Mouse (Mus musculus): ENCODE measurements around the gene Tti1. TPM values are rescaled to one million over a fixed set of nuclear protein-coding genes. Genes with fewer than 3 reads are reported as not detected.

The Tti1 gene
- polyA plus RNA-seq, 2 experiments from 2014 or later = 22.3 to 26.4 TPM

DNA sequence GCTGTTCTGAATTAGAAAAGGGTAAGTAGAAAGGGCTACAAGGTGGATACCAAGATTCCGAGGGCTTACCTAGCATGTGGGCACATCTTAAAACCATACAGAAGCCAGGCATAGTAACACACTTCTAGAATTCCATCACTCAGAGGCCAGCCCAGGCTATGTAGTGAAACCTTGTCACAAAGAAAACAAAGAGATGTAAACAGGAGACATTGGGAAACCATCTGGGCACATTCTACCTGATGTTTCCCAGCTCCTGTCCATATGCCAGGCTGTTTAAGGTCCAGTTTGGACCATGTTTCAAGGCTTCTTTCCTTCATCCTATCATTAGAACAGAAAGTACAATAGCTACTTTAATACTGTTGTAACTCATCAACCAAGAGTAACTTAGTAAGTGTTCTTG, 9.3 kb upstream of the Tti1 start:
- ATAC-seq = no peak

DNA sequence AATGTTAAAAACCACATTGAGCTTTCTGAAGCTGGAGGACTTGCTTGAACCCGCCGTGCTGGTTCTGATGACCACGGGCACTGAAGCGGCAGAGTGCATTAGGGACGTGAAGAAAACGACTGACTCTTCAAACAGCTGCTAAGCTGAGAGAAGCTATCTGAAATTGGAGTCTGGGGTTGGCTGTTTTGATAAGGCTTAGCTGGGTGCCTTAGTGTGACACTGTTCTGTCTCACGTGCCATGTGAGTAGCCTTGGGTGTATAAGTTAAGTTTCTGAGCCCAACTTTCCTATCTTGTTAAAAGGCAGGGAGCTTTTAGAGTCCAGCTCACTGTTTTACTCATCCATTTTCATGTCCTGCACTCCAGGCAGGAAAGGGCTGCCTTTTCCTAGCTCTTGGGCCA, 8.7 kb upstream of the Tti1 start:
- ATAC-seq = no peak

DNA sequence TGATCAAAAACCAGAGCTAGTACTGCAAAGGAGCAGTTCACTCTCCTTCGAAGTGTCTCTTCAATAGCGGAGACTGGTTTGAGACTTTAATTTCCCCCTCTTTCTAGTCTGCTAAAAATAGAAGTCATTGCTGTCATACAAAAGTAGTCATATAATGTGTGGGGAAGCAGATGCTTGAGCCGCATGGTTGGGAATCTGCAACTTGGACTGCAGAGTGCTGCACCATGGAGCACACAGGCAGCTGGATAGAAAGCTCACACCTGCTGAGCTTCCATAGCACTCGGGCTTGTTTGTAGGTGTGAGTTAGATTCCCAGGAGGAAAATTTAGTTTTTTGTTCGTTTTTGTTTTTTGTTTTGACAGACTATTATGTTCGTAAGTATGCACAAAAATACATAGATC, 8.2 kb upstream of the Tti1 start:
- ATAC-seq = no peak

DNA sequence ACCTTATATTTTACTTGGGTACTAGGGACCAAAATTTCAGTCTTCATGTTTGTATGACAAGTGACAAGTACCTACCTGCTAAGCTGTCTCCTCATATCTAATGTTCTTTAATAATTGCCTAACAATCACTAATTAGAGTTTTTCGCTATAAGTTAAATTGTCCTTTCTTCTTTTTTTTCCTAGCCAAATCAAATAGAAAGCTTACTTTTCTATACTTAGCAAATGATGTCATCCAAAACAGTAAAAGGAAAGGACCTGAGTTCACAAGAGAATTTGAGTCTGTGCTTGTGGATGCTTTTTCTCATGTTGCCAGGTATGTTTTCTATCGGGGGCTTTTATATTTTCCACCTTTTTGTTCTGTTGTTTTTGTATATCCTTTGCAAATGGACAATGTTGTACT, 7.6 kb upstream of the Tti1 start:
- ATAC-seq = no peak

DNA sequence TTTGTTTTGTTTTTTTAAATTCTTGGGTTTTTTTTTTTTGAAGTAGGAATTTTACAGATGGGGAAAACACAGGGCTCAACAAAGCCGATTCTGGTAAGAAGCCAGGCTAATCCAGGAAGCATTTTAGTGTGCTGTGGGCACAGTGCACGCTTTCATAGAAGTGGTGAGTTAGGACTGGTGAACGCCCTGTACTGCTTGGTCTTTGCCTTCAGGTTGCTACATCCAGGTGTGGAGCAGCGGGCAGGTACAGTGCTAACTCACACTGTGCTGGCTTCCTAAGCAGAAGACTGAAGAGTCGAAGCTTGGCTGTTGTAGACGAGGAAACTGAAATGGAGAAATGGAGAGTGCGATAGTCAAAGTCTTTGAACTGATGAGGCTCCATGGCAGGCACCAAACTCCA, 1.8 kb upstream of the Tti1 start:
- no peak for ATAC-seq

GRCm38 (mm10) chr2:158027855-158028353, 329 bp downstream of the Tti1 start:
- ATAC-seq = peak; percentile 60

DNA sequence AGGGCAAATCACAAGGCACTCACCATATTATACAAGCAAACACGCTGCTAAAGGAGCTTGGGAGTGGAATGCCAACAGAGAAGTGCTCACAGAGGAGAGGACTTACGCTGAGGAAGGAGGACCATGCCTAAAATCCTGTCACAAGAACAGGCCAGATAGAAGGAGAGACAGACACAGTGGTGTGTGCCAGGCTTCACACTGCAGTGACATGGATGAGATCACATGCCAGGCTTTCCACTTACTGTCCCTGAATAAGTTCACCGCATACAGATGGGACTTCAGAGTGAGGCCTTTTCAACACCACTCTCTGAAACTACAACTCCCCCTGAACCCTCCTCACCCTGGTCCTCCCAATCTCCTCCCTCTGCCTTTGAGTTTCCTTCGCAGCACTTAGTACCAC, 10.9 kb downstream of the Tti1 start:
- no peak for ATAC-seq

DNA sequence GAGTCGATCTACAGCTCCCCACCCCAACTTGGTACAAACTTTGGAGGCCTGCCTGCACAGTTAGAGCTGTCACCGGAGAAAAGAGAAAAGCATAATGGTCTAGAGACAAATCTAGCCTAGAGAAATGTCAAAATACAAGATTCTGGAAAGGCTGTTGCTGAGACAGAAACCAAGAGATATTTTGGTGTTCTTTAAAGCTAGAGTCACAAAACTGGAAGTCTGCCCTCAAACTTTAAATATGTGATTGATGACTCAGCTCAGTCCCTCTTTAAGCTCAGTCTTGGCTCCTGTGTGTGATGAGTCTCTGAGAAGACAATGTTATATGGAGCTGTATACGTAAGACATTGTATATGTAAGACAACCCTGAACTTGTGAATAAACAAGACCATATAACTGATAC, 15.6 kb downstream of the Tti1 start:
- no peak for ATAC-seq

GRCm38 (mm10) chr2:158009373-158009772, 18.9 kb downstream of the Tti1 start:
- no peak for ATAC-seq

DNA sequence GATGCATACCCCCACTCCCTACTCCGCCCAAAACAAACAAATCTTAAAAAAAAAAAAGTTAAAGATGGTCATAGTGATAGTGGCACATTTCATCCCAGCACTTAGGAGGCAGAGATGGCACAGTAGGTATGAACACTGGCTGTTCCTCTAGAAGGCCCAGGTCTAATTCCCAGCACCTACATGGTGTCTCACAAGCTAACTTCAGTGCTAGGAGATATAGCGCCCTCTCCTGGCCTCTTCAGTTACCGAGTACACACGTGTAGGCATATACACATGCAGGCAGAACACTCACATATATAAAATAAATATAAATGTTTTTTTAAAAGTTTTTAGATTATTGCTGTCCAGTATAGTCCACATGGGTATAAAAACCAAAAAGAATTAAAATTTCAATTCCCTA, 22.6 kb downstream of the Tti1 start:
- no peak for ATAC-seq

- no peak for ATAC-seq
Observed at GRCm38 (mm10) chr2:158004620-158005019, 23.6 kb downstream of the Tti1 start.

DNA sequence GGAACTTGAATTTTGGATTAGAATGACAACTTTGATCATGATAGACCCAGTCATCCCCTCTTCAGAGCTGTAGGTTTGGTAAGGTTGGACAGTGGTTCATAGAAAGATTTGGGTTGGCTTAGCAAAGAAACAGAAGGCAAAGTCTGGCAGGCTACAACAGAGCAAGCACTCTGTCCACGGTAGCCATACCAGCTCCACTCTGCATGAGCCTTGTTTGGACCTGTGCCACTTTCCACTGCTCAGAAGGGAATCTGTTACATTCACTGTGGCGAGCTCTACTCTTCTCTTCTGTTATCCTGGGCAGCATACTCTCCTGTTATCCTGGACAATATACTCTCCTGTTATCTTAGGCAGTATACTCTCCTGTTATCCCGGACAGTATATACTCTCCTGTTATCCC, 29.4 kb downstream of the Tti1 start:
- ATAC-seq = no peak

DNA sequence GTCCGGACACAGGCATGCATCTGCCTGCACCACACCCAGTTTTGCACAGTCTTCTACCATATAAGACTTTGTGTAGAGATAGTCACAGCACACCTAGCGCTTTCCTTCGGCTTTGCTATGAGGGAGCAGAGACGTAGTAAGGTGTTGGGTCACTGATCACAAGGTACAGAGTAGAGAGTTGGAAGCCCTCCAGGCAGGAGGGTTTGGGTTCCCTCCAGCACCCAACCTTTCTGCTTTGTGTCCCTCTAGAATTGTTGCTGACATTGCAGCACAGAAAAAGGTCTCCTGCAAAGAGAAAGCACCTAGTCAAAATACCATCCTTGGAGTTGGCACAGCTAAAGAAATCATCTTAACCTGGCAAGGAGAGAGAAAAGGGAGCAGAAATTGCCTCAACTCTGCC, 35.7 kb downstream of the Tti1 start:
- no peak for ATAC-seq

DNA sequence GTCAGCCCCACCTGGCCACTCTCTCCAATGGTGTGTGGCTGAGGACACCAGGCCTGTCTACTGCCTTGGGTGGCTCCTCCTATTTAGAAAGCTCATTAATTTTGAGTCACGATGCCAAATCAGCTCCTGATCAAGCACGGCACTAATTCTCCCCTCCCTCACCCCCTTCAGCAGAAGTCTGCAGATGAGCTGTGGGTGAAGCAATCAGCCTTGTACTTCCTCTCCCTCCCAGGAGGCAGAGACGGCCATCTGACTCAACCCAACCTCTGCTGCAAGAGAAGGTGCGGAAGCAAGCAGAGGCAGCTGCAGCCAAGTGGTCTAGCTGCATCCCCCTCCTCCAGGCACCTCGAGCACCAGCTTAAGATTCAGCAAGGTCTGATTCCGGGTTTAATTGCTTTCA, 37.2 kb downstream of the Tti1 start:
- ATAC-seq = no peak

DNA sequence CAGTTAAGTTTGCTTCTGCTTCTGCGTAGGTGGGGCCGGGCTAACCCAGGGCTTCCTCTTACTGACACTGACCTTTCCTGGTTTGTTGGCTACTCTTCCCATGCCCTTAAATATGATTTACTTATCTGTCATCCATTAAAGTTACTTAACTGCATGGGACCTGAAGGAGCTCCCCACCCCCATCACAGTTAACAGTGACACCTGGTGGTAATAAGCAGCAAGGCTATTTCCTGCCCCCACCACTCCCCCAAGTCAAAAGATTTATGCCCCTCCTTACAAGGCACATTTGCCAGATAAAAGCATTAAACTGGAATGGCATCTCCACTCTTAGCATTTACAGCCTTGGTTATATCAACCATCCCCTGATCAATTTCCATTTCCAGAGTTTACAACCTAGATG, 38.3 kb downstream of the Tti1 start:
- ATAC-seq = no peak

DNA sequence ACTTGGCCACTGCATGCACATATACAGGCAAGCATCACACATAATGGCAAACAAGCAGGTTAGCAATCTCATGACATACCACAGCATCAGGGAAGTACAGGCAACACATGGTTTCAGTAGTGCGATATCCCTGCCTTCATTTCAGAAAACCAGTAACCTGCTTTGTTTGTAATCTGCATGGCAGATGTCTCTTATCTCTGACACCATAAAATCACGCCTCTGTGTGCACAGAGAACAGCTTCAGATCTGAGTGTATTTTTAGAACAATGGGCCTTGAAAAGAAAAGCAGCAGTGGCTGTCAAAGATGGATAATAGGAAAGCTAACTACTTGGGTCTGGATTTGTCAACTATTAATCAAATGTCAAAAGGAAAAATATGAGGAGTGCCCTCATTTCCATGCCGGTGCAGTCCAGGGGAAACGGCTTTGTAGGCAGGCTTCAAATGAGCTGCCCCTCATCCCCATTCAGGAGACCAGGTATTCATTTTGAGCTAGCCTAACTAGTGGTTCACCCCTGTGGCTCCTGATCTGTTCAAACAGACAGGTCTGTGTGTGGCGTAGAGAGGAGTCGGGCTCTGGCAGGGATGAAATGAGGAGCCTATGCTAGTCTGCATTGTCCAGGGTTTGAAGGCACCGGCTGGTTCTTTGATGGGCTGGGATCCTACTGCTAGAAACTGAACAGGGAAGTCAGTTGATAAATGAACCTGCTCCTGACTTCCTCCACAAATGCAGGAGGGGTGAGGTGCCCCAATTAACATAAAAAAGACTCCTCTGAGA, 39.6 kb downstream of the Tti1 start:
- ATAC-seq = no peak

DNA sequence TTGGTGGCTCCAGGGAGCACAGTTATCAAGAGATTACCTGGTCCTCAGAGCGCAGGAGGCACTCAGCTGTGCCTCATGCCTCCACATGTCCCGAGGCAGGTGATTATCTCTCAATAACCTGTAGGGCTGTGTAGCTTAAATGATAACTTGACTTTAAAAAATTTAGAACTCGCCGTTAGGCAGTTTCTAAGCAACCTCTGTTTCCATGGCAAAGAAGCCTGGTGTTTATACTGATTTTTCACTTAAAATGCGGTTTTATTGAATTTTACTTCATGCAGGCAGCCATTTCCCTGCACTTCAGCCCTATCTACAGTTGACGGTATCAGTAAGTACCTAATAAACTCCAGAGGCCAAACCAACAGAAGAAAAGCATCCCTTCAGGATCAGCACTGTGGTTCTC, 42.0 kb downstream of the Tti1 start:
- ATAC-seq = no peak

DNA sequence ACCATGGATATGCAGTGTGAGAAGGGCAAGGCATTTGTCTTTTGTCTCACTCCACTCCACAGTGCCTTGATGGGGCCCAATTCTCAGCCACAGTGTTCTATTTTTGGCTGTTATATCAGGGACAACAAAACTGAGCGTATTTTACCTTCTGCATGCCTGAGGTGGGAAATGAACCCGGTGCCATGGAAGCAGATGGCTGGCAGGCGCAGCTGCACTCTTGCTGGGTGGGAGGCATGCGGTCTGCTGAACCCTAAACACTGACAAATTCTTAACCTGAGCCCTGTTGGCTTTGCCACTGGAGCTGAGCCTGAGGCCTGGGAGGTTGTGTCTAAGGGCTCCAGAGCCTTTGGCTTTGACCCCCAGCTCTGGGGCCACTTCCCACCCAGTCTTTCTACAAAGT, 42.6 kb downstream of the Tti1 start:
- ATAC-seq = no peak

DNA sequence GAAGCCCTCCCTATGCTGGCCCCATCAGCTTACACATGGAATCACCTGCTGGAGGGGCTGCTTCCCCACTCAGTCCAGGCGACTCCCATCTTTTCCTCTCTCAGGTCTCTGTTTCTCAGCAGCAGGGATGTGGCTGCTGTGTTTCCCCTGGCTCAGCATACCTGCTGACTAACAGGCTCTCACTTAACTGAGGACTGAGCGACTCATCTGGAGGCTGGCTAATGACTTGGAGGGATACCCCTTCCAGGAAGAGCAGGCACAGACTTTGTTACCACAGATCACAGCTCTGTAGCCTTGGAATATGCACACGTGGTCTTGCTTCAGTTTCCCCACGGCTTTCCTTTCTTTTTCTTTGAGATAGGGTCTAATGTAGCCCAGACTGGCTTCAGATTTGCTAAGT, 45.0 kb downstream of the Tti1 start:
- no peak for ATAC-seq

- no peak for ATAC-seq
Observed at GRCm38 (mm10) chr2:157982727-157983126, 45.5 kb downstream of the Tti1 start.

- ATAC-seq = no peak
Observed at GRCm38 (mm10) chr2:157979241-157979640, 49.0 kb downstream of the Tti1 start.

GRCm38 (mm10) chr2:157975595-157975994, 52.6 kb downstream of the Tti1 start:
- no peak for ATAC-seq

- no peak for ATAC-seq
Observed at GRCm38 (mm10) chr2:157974604-157975501, 53.4 kb downstream of the Tti1 start.

- ATAC-seq = no peak
Observed at GRCm38 (mm10) chr2:157970669-157971068, 57.6 kb downstream of the Tti1 start.
